Mouse (Mus musculus) forebrain, embryonic 16.5 days (tissue): ENCODE measurements at regions not wholly inside any gene's neighbourhood (a gene's known extent, or its start where the extent isn't known, plus 50 kb on each side); places are given as distances from the start of the nearest gene placed in this dataset.

Experiments used
- ATAC-seq: fragments of 200-750 bp; cut with Nextera tagmentation; 2 replicates; pipeline ENCODE4 v1.8.0; 2017; ENCODE audit warnings: mild to moderate bottlenecking, moderate library complexity
- H3K27ac ChIP-seq: fragments of 300-500 bp; sonication (generic); 2 replicates; pipeline ENCODE4 v1.5.1; 2014; ENCODE audit warnings: low read length, control low read depth
- H3K27me3 ChIP-seq: fragments of 300-500 bp; sonication (generic); replicated peaks from 2 replicates; pipeline ENCODE4 v1.6.1; 2014; ENCODE audit warnings: low read length; ENCODE audit not compliant: control insufficient read depth, insufficient read depth
- H3K36me3 ChIP-seq: fragments of 300-500 bp; sonication (generic); 2 replicates; pipeline ENCODE4 v1.6.1; 2014; ENCODE audit not compliant: control insufficient read depth, insufficient read depth
- H3K4me1 ChIP-seq: fragments of 300-500 bp; sonication (generic); replicated peaks from 2 replicates; pipeline ENCODE4 v1.6.1; 2014; ENCODE audit warnings: low read length; ENCODE audit not compliant: control insufficient read depth, insufficient read depth
- H3K4me2 ChIP-seq: fragments of 300-500 bp; sonication (generic); 2 replicates; pipeline ENCODE4 v1.6.1; 2014; ENCODE audit warnings: mild to moderate bottlenecking, low read length, control low read depth
- H3K4me3 ChIP-seq: fragments of 300-500 bp; sonication (generic); replicated peaks from 2 replicates; pipeline ENCODE4 v1.5.1; 2014; ENCODE audit warnings: mild to moderate bottlenecking, low read length, control low read depth
- H3K9ac ChIP-seq: fragments of 300-500 bp; sonication (generic); replicated peaks from 2 replicates; pipeline ENCODE4 v1.6.1; 2014; ENCODE audit warnings: low read depth, low read length, control low read depth
- H3K9me3 ChIP-seq: fragments of 300-500 bp; sonication (generic); 2 replicates; pipeline ENCODE4 v1.6.1; 2016; ENCODE audit warnings: low read length; ENCODE audit not compliant: control insufficient read depth
- WGBS: fragments of 180-500 bp; shearing (Covaris S2); extraction: QIAGEN DNeasy Blood & Tissue Kit; methylation state at CpG from one replicate; pipeline ENCODE4 v1.1.7; 2014; 5-methylcytosine and 5-hydroxymethylcytosine counted together

GRCm38 (mm10) chr9:112510716-112511115 is 275.0 kb upstream of the Arpp21 start:
- H3K27me3 ChIP-seq: no peaks in the 10 kb centered on the region
- no peak overlapping the region for H3K27ac ChIP-seq
- H3K9ac ChIP-seq: no peak overlapping the region
- H3K4me1 ChIP-seq: no peaks in the 10 kb centered on the region
- H3K36me3 ChIP-seq: no peaks in the 10 kb centered on the region
- H3K4me2 ChIP-seq: no peak overlapping the region
- no peak overlapping the region for H3K4me3 ChIP-seq
- no peak for ATAC-seq
- 24% methylated on average over 2 of the region's 2 CpGs for WGBS
- no peaks in the 10 kb centered on the region for H3K9me3 ChIP-seq

DNA sequence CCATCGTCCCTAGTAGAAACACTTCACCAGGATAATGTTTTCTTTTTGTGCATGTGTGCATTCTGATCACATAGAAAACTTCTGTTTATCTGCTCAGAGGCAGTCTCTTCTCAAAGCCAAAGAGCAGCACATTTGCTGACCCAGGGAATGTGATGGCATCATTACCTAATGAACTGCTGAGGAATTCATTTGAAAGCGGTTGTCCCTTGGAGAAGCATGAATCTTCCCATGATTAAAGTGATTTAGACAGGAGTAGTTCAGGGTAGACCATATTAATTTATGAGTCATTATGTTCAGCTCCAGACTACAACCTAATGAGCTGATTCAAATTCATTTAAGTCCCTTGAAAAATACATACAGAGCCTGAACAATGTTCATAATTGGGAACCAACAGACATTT is 271.1 kb upstream of the Arpp21 start:
- Histone ChIP-seq H3K9me3 (no peaks in the 10 kb centered on the region), H3K27me3 (no peaks in the 10 kb centered on the region), H3K4me1 (no peaks in the 10 kb centered on the region), H3K4me3 (no peak overlapping the region), H3K9ac (no peak overlapping the region), H3K4me2 (no peak overlapping the region), H3K27ac (no peak overlapping the region), H3K36me3 (no peaks in the 10 kb centered on the region)
- 56% methylated on average over 2 of the region's 2 CpGs for WGBS
- no peak for ATAC-seq

- 65% methylated on average over 4 of the region's 4 CpGs for WGBS
- Histone ChIP-seq H3K9ac (no peak overlapping the region), H3K4me2 (no peak overlapping the region), H3K27me3 (no peaks in the 10 kb centered on the region), H3K4me1 (peaks cover 9% of the 10 kb centered on the region), H3K27ac (no peak overlapping the region), H3K36me3 (no peaks in the 10 kb centered on the region), H3K9me3 (no peaks in the 10 kb centered on the region), H3K4me3 (no peak overlapping the region)
- no peak for ATAC-seq
Measured at GRCm38 (mm10) chr9:112498676-112499075, 262.9 kb upstream of the Arpp21 start.

DNA sequence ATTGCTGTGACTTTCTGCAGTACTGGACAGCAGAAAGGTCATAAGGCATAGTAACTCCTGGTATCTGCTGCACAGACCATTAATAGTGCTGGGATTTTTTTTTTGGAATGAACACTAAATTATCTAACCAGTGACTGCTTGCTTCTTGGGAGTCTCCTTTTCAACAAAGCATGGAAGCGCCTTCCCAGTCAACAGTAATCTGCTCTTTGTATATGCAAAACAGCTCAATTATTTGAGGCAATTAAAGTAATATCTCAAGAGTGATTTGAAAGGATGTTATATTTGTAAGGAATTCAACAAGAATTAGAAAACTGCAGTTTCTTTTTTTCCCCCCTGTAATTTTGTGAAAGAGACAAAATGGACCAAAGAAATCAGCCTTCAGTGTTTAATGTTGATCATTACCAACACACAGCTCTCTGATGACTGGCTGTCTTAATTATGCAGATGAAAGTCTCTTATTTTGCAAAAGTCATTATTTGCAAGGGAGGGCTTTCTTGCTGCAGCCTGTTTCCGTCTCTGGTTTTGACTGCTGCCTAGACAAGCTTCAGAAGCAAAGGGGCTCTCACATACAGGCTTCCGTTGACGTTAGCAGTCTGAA is 260.3 kb upstream of the Arpp21 start:
- Histone ChIP-seq H3K9me3 (no peaks in the 10 kb centered on the region), H3K27me3 (no peaks in the 10 kb centered on the region), H3K4me3 (no peak overlapping the region), H3K36me3 (no peaks in the 10 kb centered on the region), H3K4me2 (no peak overlapping the region), H3K9ac (no peak overlapping the region), H3K27ac (peak overlapping the region; percentile 50), H3K4me1 (peaks cover 10% of the 10 kb centered on the region)
- peak; percentile 92 for ATAC-seq
- WGBS: 41% methylated on average over 4 of the region's 4 CpGs

DNA sequence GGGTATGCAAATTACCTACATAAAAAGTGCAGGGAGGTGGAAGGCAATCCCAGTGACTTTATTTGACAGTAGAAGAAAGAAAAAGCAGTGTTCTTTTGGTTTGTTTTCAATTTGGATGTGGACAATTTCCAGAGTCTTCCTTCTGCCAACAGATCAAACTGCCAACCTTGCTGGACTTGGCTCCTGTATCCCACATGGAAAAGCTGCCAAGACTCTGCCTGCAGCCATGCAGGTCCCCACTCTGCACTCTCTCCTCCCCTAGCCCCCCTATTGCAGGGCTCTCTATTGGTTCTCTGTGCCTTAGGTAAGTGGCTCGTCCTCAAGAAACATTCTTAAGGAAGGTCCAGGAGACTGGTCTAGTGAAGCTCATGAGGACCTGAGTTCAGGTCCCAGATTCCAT is 255.2 kb upstream of the Arpp21 start:
- Histone ChIP-seq H3K4me1 (peaks cover 7% of the 10 kb centered on the region), H3K36me3 (no peaks in the 10 kb centered on the region), H3K9me3 (no peaks in the 10 kb centered on the region), H3K27me3 (no peaks in the 10 kb centered on the region), H3K27ac (no peak overlapping the region), H3K4me2 (no peak overlapping the region), H3K9ac (no peak overlapping the region), H3K4me3 (no peak overlapping the region)
- peak; percentile 84 for ATAC-seq
- WGBS: 52% methylated on average over 1 of the region's 1 CpGs

- Histone ChIP-seq H3K9me3 (no peaks in the 10 kb centered on the region), H3K4me3 (no peak overlapping the region), H3K9ac (no peak overlapping the region), H3K36me3 (no peaks in the 10 kb centered on the region), H3K4me1 (no peaks in the 10 kb centered on the region), H3K27me3 (no peaks in the 10 kb centered on the region), H3K27ac (no peak overlapping the region), H3K4me2 (no peak overlapping the region)
- 84% methylated on average over 2 of the region's 2 CpGs for WGBS
- ATAC-seq: no peak
Measured at GRCm38 (mm10) chr9:112476644-112477043, 240.9 kb upstream of the Arpp21 start.

- 76% methylated on average over 5 of the region's 5 CpGs for WGBS
- Histone ChIP-seq H3K36me3 (no peaks in the 10 kb centered on the region), H3K4me3 (no peak overlapping the region), H3K27me3 (no peaks in the 10 kb centered on the region), H3K4me1 (peaks cover 13% of the 10 kb centered on the region), H3K4me2 (no peak overlapping the region), H3K9ac (no peak overlapping the region), H3K9me3 (peaks cover 2% of the 10 kb centered on the region; the same call in 1 of the 2 replicates), H3K27ac (no peak overlapping the region)
- no peak for ATAC-seq
Measured at GRCm38 (mm10) chr9:112457594-112457993, 221.9 kb upstream of the Arpp21 start.

- ATAC-seq: peak; percentile 92
- WGBS: 40% methylated on average over 6 of the region's 6 CpGs
- H3K9me3 ChIP-seq: no peaks in the 10 kb centered on the region
- no peaks in the 10 kb centered on the region for H3K27me3 ChIP-seq
- H3K36me3 ChIP-seq: no peaks in the 10 kb centered on the region
- peaks cover 13% of the 10 kb centered on the region for H3K4me1 ChIP-seq
- no peak overlapping the region for H3K4me3 ChIP-seq
- H3K27ac ChIP-seq: peak overlapping the region; percentile 87
- no peak overlapping the region for H3K4me2 ChIP-seq
- H3K9ac ChIP-seq: no peak overlapping the region
Measured at GRCm38 (mm10) chr9:112454706-112455105, 219.0 kb upstream of the Arpp21 start.

DNA sequence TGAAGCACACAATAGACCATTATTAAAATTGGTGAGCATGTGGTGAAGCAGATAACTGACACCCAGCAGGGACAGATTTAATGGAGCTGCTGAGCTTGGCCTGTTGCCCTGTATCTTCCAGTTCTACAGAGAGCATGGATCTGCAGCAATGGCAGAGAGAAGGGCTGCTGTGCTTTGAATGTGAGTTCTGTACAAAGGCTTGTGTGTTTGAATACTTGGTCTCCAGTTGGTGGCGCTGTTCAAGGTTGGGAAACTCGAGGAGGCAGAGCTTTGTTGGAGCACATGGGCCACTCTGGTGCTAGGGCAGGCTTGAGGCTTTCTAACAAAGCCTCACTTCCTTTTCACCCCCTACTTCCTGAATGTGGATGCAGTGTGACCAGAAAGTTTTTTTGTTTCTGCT is 211.8 kb upstream of the Arpp21 start:
- Histone ChIP-seq H3K4me2 (no peak overlapping the region), H3K27me3 (no peaks in the 10 kb centered on the region), H3K9ac (no peak overlapping the region), H3K4me3 (no peak overlapping the region), H3K36me3 (no peaks in the 10 kb centered on the region), H3K27ac (no peak overlapping the region), H3K9me3 (no peaks in the 10 kb centered on the region), H3K4me1 (peaks cover 15% of the 10 kb centered on the region)
- WGBS: 15% methylated on average over 2 of the region's 2 CpGs
- peak; percentile 67 for ATAC-seq

DNA sequence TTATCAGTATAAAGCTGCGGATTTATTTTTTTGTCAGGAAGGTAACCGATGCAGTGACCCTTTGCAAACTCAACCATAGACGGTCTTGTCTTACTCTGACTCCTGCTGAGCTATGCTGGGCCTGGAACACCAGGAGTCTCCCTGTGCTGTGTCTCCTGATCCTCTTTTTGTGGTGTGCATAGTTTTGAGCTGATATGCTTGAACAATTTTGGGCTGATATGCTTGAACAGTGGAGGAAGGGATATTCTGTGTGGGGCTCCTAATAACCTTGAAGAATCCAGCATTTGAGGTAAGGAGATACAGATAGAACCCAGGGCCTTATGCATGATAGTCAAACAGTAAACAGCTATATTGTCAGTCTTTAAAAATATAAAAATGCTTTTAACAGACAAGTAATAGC is 211.2 kb upstream of the Arpp21 start:
- H3K27ac ChIP-seq: peak overlapping the region; percentile 50; the same call in 1 of the 2 replicates
- H3K9ac ChIP-seq: no peak overlapping the region
- no peaks in the 10 kb centered on the region for H3K9me3 ChIP-seq
- ATAC-seq: no peak
- H3K4me3 ChIP-seq: no peak overlapping the region
- 60% methylated on average over 3 of the region's 3 CpGs for WGBS
- H3K36me3 ChIP-seq: no peaks in the 10 kb centered on the region
- no peak overlapping the region for H3K4me2 ChIP-seq
- H3K27me3 ChIP-seq: no peaks in the 10 kb centered on the region
- H3K4me1 ChIP-seq: peaks cover 15% of the 10 kb centered on the region
